Mouse (Mus musculus) stomach, postnatal 0 days (tissue): ENCODE results near the gene Foxc2. TPM values are rescaled to one million over a fixed set of nuclear protein-coding genes. Genes with fewer than 3 reads are reported as not detected.

ENCODE experiments used
- ATAC-seq: fragments of 200-750 bp; cut with Nextera tagmentation; 2 replicates; pipeline ENCODE4 v1.8.0; 2017; ENCODE audit not compliant: low FRiP score, low TSS enrichment
- DNase-seq: peaks from one replicate; pipeline ENCODE4 v3.0.0-alpha.2; 2016; ENCODE audit warnings: low spot score
- H3K27ac ChIP-seq: fragments of 300-500 bp; sonication (generic); replicated peaks from 2 replicates; pipeline ENCODE4 v1.5.1; 2014; ENCODE audit warnings: mild to moderate bottlenecking, control low read depth
- H3K27me3 ChIP-seq: fragments of 300-500 bp; sonication (generic); 2 replicates; pipeline ENCODE4 v1.6.1; 2014; ENCODE audit warnings: low read length; ENCODE audit not compliant: control insufficient read depth, insufficient read depth
- H3K36me3 ChIP-seq: fragments of 300-500 bp; sonication (generic); 2 replicates; pipeline ENCODE4 v1.6.1; 2014; ENCODE audit warnings: low read length, mixed read lengths; ENCODE audit not compliant: control insufficient read depth, insufficient read depth
- H3K4me1 ChIP-seq: fragments of 300-500 bp; sonication (generic); replicated peaks from 2 replicates; pipeline ENCODE4 v1.6.1; 2014; ENCODE audit warnings: antibody characterized with exemption; ENCODE audit not compliant: control insufficient read depth, insufficient read depth
- H3K4me2 ChIP-seq: fragments of 300-500 bp; sonication (generic); replicated peaks from 2 replicates; pipeline ENCODE4 v1.6.1; 2014; ENCODE audit warnings: low read depth, mild to moderate bottlenecking, control low read depth, moderate library complexity
- H3K4me3 ChIP-seq: fragments of 300-500 bp; sonication (generic); 2 replicates; pipeline ENCODE4 v1.5.1; 2014; ENCODE audit warnings: low read depth, low read length, control low read depth
- H3K9ac ChIP-seq: fragments of 300-500 bp; sonication (generic); 2 replicates; pipeline ENCODE4 v1.6.1; 2014; ENCODE audit warnings: mild to moderate bottlenecking, low read length, control low read depth, mixed read lengths
- H3K9me3 ChIP-seq: fragments of 300-500 bp; sonication (generic); 2 replicates; pipeline ENCODE4 v1.6.1; 2016; ENCODE audit warnings: low read length; ENCODE audit not compliant: control insufficient read depth
- CTCF ChIP-seq: IDR thresholded peaks from 2 replicates; pipeline ENCODE4 v1.5.1; 2016; ENCODE audit warnings: antibody characterized with exemption, low read depth, mild to moderate bottlenecking, moderate library complexity
- EP300 ChIP-seq: optimal IDR thresholded peaks from 2 replicates; pipeline ENCODE3; 2016; ENCODE audit warnings: antibody characterized with exemption
- WGBS: fragments of 180-500 bp; shearing (Covaris S2); extraction: QIAGEN DNeasy Blood & Tissue Kit; methylation state at CpG from one replicate; pipeline ENCODE4 v1.1.7; 2014; 5-methylcytosine and 5-hydroxymethylcytosine counted together
- polyA plus RNA-seq: library from polyadenylated mRNA; unstranded; fragments of >200 nt; fragmentation: Nextera tagmentation; extraction: Ambion mirVana; gene quantifications from 2 replicates; pipeline ENCODE4 v1.2.1, GENCODE M21; 2015

The Foxc2 gene
- polyA plus RNA-seq, 1 experiment from 2014 or later: 0.40 TPM

DNA sequence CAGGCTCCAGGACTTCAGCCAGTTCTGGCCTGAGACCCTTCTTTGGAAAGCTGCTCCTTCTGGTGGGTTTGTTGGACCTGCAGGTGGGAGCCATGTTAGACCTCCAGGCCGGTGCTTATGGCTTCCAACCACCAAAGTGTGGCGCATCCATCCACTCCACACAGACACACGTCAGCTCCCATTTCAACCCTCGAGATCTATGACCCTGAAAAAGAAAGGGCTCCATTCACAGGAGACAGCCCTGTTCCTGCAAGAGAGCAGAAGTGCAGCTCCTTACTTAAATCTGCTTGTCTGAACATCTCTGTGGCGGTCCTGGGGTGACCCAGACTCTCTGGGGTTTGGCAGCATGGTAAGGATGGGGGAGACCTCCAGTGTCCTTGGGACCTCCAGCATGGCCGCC lies 22.5 kb upstream of the Foxc2 start:
- H3K27ac ChIP-seq: no peak overlapping the region
- no peak for DNase-seq
- no peaks in the 10 kb centered on the region for H3K4me1 ChIP-seq
- WGBS: 66% methylated on average over 6 of the region's 6 CpGs
- H3K9me3 ChIP-seq: no peaks in the 10 kb centered on the region
- no peaks in the 10 kb centered on the region for H3K27me3 ChIP-seq
- H3K9ac ChIP-seq: no peak overlapping the region
- no peak for ATAC-seq
- no peak for TF ChIP-seq EP300
- TF ChIP-seq CTCF: no peak
- peaks cover 7% of the 10 kb centered on the region; the same call in 1 of the 2 replicates for H3K36me3 ChIP-seq
- no peak overlapping the region for H3K4me3 ChIP-seq
- no peak overlapping the region for H3K4me2 ChIP-seq

DNA sequence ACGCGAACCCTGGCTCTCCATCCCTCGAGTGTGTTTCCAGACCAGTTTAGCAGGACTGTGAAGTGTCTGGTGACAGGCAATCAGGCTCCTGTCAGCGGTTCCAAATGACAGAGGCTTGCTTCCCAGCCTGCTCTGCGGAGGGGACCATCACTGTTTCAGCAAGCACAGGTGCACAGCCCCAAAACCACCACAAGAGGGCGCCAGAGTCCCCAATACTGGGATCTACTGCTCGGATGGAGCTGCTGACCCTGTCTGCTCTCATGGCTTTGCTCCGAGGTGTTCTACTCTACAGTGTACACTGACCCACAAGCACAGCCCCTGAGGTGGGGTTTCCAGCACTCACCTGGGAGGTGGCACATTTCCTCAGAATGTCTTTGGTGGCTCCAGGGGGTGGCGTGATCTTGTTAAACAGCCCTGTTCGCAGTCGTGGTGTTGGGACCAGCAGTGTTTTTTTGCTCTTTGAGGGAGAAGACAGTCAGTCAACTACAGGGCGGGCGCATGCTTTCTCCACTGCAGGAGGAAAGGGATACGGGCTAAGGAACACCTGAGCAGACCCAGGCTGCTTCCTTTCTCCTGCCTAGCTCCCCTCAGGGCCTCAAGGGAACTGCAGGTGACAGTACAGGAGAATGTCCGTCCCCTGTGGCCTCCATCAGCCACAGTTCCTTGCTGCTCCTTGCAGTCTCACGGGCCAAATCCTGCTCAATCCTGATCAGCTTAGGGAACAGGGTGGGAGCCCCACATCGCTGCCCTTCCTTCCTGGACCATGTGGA lies 11.7 kb upstream of the Foxc2 start:
- Histone ChIP-seq H3K27me3 (no peaks in the 10 kb centered on the region), H3K27ac (no peak overlapping the region), H3K4me1 (no peaks in the 10 kb centered on the region), H3K9me3 (no peaks in the 10 kb centered on the region), H3K4me3 (no peak overlapping the region), H3K36me3 (peaks cover 19% of the 10 kb centered on the region; the same call in 1 of the 2 replicates), H3K4me2 (no peak overlapping the region), H3K9ac (no peak overlapping the region)
- peak; percentile 81 for DNase-seq
- TF ChIP-seq CTCF (peak; percentile 96), EP300 (no peak)
- 50% methylated on average over 17 of the region's 17 CpGs for WGBS
- ATAC-seq: peak; percentile 30

DNA sequence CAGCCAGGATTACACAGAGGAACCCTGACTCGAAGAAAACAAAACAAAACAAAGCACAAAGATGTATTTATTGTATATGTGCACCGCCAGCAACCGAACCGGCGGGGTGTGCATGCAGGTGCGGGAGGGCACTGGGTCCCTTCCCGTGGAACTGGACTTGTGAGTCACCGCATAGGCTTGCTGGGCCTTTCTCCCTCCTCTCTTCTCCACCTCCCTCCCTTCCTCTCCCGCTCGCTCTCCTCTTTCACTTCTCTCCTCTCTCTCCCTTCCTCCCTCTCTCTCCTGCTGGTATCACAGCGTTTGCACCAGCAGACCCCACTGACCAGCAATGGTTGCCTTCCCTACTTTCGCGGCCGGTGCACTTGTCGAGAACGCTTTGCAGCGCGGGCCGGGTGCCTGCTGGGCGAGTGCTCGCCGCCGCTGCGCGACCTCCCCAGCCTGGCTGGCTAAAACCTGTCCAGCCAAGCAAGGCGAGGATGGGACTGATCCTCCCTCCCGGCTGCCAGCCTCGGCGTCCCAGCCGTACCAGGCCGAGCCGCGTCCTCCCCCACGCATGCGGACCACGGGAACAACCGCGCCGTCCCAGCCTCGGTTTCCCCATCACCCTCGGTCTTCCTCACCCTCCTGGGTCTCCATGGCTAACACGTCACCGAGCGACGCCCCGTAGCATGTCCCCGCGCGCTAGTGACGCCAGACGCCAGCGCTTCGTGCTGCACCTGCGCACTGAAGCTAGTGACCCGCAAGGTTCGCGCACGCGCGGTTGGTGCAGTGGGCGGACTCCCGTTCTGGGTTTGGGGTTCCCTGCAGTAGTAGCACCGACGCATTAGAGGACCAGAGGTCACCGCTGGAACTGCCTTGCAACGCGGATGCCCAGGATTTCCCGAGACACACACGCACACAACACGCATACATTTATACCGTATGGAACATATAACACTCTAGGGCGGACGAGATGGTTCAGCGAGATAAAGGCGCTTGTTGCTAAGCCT lies 8.0 kb upstream of the Foxc2 start, which contains the start of gene Mthfsd:
Mthfsd (minus strand) TSS at position 725 of the 989 bp plus-strand sequence.
- H3K36me3 ChIP-seq: peaks cover 3% of the 10 kb centered on the region; the same call in 1 of the 2 replicates
- no peaks in the 10 kb centered on the region for H3K27me3 ChIP-seq
- under 1% methylated on average over 72 of the region's 75 CpGs for WGBS
- H3K27ac ChIP-seq: peak within 1 kb of the TSS; percentile 88
- TF ChIP-seq CTCF (peak; percentile 30; the same call in 1 of the 2 replicates), EP300 (no peak)
- H3K4me2 ChIP-seq: peak within 1 kb of the TSS; percentile 90
- peak within 1 kb of the TSS; percentile 87 for H3K9ac ChIP-seq
- DNase-seq (peak; percentile 98), ATAC-seq (peak; percentile 92)
- H3K4me1 ChIP-seq: no peaks in the 10 kb centered on the region
- H3K4me3 ChIP-seq: peak within 1 kb of the TSS; percentile 88
- H3K9me3 ChIP-seq: no peaks in the 10 kb centered on the region

DNA sequence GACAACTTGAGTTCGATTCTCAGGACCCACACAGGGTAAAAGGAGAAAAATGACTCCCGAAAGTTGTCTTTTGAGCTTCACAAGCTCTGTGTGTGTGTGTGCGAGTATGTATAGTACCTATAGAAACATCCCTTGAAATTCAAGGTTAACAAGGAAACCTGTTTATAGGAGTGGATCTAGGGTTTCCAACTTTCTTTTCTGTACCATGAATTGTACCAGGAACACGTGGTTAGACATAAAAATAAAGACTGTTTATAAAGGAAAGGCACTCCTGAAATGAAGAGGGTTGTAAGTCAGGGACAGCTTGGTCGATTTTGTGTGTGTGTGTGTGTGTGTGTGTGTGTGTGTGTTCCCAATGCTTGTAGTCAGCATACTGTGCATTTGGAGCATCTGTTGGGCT lies 7.3 kb upstream of the Foxc2 start:
- Histone ChIP-seq H3K4me1 (no peaks in the 10 kb centered on the region), H3K4me2 (peak overlapping the region; percentile 90), H3K9me3 (no peaks in the 10 kb centered on the region), H3K36me3 (peaks cover 3% of the 10 kb centered on the region; the same call in 1 of the 2 replicates), H3K9ac (peak overlapping the region; percentile 87; the same call in 1 of the 2 replicates), H3K27ac (no peak overlapping the region), H3K4me3 (peak overlapping the region; percentile 88), H3K27me3 (no peaks in the 10 kb centered on the region)
- WGBS: 10% methylated on average over 5 of the region's 5 CpGs
- no peak for ATAC-seq
- TF ChIP-seq CTCF (no peak), EP300 (no peak)
- no peak for DNase-seq

DNA sequence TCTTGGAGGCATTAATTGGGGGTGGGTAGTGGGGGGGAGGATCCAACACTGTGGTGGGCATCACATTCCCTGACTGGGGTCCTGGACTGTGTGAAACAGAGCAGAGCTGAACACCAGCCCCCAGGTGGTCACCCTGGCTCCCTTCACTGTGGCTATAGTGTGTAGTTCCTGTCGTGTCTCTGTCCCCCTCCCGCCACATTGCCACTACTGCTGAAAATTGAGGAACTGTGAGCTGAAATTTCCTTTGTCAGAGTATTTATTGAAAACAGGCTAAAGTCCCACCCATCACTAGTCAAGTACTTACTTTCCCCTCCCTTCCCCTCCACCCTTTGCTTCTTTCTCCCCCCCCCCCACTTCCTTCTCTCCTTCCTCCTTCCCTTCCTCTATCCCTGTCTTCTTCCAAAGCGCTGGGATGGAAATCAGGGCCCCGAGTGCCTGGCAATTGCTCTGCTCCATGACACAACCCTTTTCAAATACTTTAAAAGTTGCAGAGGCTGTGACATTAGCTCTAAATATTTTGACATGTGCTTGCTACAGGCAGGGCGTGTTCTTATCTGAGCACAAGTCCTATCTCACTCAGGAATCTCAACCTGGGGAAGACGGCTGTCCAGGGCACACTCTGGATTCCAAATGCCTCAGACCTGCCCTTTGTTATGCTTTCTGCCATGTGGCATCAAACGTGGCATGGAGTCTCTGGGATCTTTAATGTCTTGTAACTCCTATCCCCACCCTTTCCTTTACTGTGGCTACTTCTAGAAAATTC lies 4.6 kb upstream of the Foxc2 start:
- Histone ChIP-seq H3K4me2 (no peak overlapping the region), H3K27me3 (peaks cover 4% of the 10 kb centered on the region; the same call in 1 of the 2 replicates), H3K4me1 (no peaks in the 10 kb centered on the region), H3K4me3 (no peak overlapping the region), H3K9ac (no peak overlapping the region), H3K27ac (no peak overlapping the region), H3K9me3 (no peaks in the 10 kb centered on the region), H3K36me3 (no peaks in the 10 kb centered on the region; the same call in 1 of the 2 replicates)
- no peak for ATAC-seq
- no peak for TF ChIP-seq CTCF
- no peak for TF ChIP-seq EP300
- DNase-seq: no peak
- WGBS: 30% methylated on average over 7 of the region's 7 CpGs
